Comparison of ENCODE assay signal across 19 mouse cellular contexts in genomic region chr15:102192820-102193386, GRCm38 (mm10). TPM values are rescaled to one million over a fixed set of nuclear protein-coding genes. Genes with fewer than 3 reads are reported as not detected.
DNase-seq lines count a peak whose midpoint lies in the region; ATAC-seq and TF ChIP-seq lines count a peak whose summit lies in the region.
"Had no signal": no experiment of that assay in that cellular context is flagged by ENCODE, and none has a peak within 500 bp of the region (broad histone marks: within the 10 kb centered on the region; RNA-seq: fewer than 3 reads in every experiment).

No protein-coding gene starts in this region.

- TF ChIP-seq POLR2A in heart, adult 2 months (IDR thresholded peaks at IDR 0.05; ENCODE audit: insufficient read depth, low read depth, low read length) = no peak

- no peaks in the 10 kb centered on the region; the same call in 1 of the 2 replicates for H3K4me1 ChIP-seq in heart, adult 2 months (ENCODE audit: control insufficient read depth, insufficient read depth, low read length)
- H3K4me1 ChIP-seq in stomach, embryonic 15.5 days = peaks cover 9% of the 10 kb centered on the region; the same call in 1 of the 2 replicates
- no peaks in the 10 kb centered on the region for H3K4me1 ChIP-seq in stomach, postnatal 0 days (replicated peaks; ENCODE audit: control insufficient read depth, insufficient read depth)
- H3K4me1 ChIP-seq in liver, embryonic 13.5 days (replicated peaks) = peaks cover 46% of the 10 kb centered on the region
- H3K4me1 ChIP-seq in forebrain, embryonic 15.5 days = no peaks in the 10 kb centered on the region

- H3K9ac ChIP-seq in heart, adult 2 months (ENCODE audit: low read depth, low read length) = no peak overlapping the region
- H3K9ac ChIP-seq in stomach, embryonic 15.5 days = no peak overlapping the region
- H3K9ac ChIP-seq in stomach, postnatal 0 days (ENCODE audit: low read length) = no peak overlapping the region
- H3K9ac ChIP-seq in liver, embryonic 13.5 days = no peak overlapping the region
- H3K9ac ChIP-seq in forebrain, embryonic 15.5 days (replicated peaks) = no peak overlapping the region
- H3K9ac ChIP-seq: hindbrain, embryonic 14.5 days; lung, embryonic 14.5 days had no signal

- DNase-seq in heart, adult 2 months = no peak
- no peak for DNase-seq in heart, adult 11 months
- no peak for DNase-seq in stomach, postnatal 0 days (ENCODE audit: low spot score)
- DNase-seq in liver, embryonic 13.5 days = no peak
- DNase-seq in yolk sac, embryonic 10.5 days (ENCODE audit: low spot score) = peak; percentile 68
- DNase-seq in left cerebral cortex, adult 11 months (ENCODE audit: low spot score) = no peak
- DNase-seq: adrenal gland, adult 8-10 months; B cell, adult 2 months; cerebellum, adult 9-11 months; heart, postnatal 14 days; kidney, adult 11 months; kidney, postnatal 25 days; lung, embryonic 14.5 days; spleen, adult 18-20 months had no signal

- no peak for TF ChIP-seq CTCF in heart, adult 2 months (IDR thresholded peaks at IDR 0.05)
- no peak for TF ChIP-seq CTCF in stomach, postnatal 0 days (IDR thresholded peaks at IDR 0.05; ENCODE audit: low read depth)

- no peaks in the 10 kb centered on the region for H3K27me3 ChIP-seq in heart, adult 2 months (ENCODE audit: control insufficient read depth, insufficient read depth, low read length)
- no peaks in the 10 kb centered on the region for H3K27me3 ChIP-seq in stomach, embryonic 15.5 days (replicated peaks)
- H3K27me3 ChIP-seq in stomach, postnatal 0 days (ENCODE audit: control insufficient read depth, insufficient read depth, low read length) = no peaks in the 10 kb centered on the region
- H3K27me3 ChIP-seq in liver, embryonic 13.5 days = no peaks in the 10 kb centered on the region
- H3K27me3 ChIP-seq in forebrain, embryonic 15.5 days = no peaks in the 10 kb centered on the region

- TF ChIP-seq EP300 in heart, adult 2 months (IDR thresholded peaks at IDR 0.05; ENCODE audit: insufficient read depth, low read depth, low read length) = no peak
- TF ChIP-seq EP300 in stomach, postnatal 0 days (optimal IDR thresholded peaks at IDR 0.05) = no peak

- no peak overlapping the region for H3K4me3 ChIP-seq in heart, adult 2 months
- H3K4me3 ChIP-seq in stomach, embryonic 15.5 days (replicated peaks) = no peak overlapping the region
- H3K4me3 ChIP-seq in stomach, postnatal 0 days (ENCODE audit: low read depth, low read length) = no peak overlapping the region
- no peak overlapping the region for H3K4me3 ChIP-seq in liver, embryonic 13.5 days (replicated peaks)
- no peak overlapping the region for H3K4me3 ChIP-seq in forebrain, embryonic 15.5 days

- intact Hi-C loops in heart, adult 2 months (cut with DNase I) = no loop called here

- H3K79me2 ChIP-seq in heart, adult 2 months (replicated peaks; ENCODE audit: control insufficient read depth, insufficient read depth, low read length) = no peaks in the 10 kb centered on the region

- ATAC-seq in stomach, embryonic 15.5 days (ENCODE audit: insufficient read depth, low FRiP score, low read depth) = no peak
- ATAC-seq in stomach, postnatal 0 days (ENCODE audit: low FRiP score, low TSS enrichment) = no peak
- ATAC-seq in liver, embryonic 13.5 days (ENCODE audit: low read depth) = no peak
- no peak for ATAC-seq in forebrain, embryonic 15.5 days (replicated peaks)

- 51% methylated on average over 5 of the region's 5 CpGs for WGBS in heart, adult 2 months
- 39% methylated on average over 5 of the region's 5 CpGs for WGBS in stomach, embryonic 15.5 days
- WGBS in stomach, postnatal 0 days = 44% methylated on average over 5 of the region's 5 CpGs
- 12% methylated on average over 5 of the region's 5 CpGs for WGBS in liver, embryonic 13.5 days (ENCODE audit: insufficient replicate concordance)
- 74% methylated on average over 5 of the region's 5 CpGs for WGBS in forebrain, embryonic 15.5 days

- no peak overlapping the region for H3K4me2 ChIP-seq in stomach, embryonic 15.5 days
- no peak overlapping the region for H3K4me2 ChIP-seq in stomach, postnatal 0 days (replicated peaks; ENCODE audit: low read depth)
- H3K4me2 ChIP-seq in liver, embryonic 13.5 days = no peak overlapping the region
- H3K4me2 ChIP-seq in forebrain, embryonic 15.5 days (replicated peaks) = no peak overlapping the region
- H3K4me2 ChIP-seq: hindbrain, embryonic 14.5 days; lung, embryonic 14.5 days had no signal

- H3K27ac ChIP-seq in heart, adult 2 months = peak overlapping the region; percentile 28; the same call in 1 of the 2 replicates
- H3K27ac ChIP-seq in stomach, embryonic 15.5 days = peak overlapping the region; percentile 19; the same call in 1 of the 2 replicates
- no peak overlapping the region for H3K27ac ChIP-seq in stomach, postnatal 0 days (replicated peaks)
- H3K27ac ChIP-seq in liver, embryonic 13.5 days = peak overlapping the region; percentile 68
- no peak overlapping the region for H3K27ac ChIP-seq in forebrain, embryonic 15.5 days (replicated peaks)
- H3K27ac ChIP-seq: hindbrain, embryonic 14.5 days had no signal

- H3K36me3 ChIP-seq in heart, adult 2 months (ENCODE audit: control insufficient read depth, insufficient read depth, low read length) = no peaks in the 10 kb centered on the region
- no peaks in the 10 kb centered on the region for H3K36me3 ChIP-seq in stomach, embryonic 15.5 days
- H3K36me3 ChIP-seq in stomach, postnatal 0 days (ENCODE audit: control insufficient read depth, insufficient read depth, low read length) = no peaks in the 10 kb centered on the region
- H3K36me3 ChIP-seq in liver, embryonic 13.5 days = no peaks in the 10 kb centered on the region
- no peaks in the 10 kb centered on the region for H3K36me3 ChIP-seq in forebrain, embryonic 15.5 days

- no peaks in the 10 kb centered on the region for H3K9me3 ChIP-seq in stomach, embryonic 15.5 days
- H3K9me3 ChIP-seq in stomach, postnatal 0 days (ENCODE audit: control insufficient read depth, low read length) = no peaks in the 10 kb centered on the region
- no peaks in the 10 kb centered on the region for H3K9me3 ChIP-seq in liver, embryonic 13.5 days (replicated peaks)
- H3K9me3 ChIP-seq in forebrain, embryonic 15.5 days = no peaks in the 10 kb centered on the region

RNA-seq across cellular contexts. Expression of gene Zfp740, which starts 10.1 kb away (rescaled TPM):
- total RNA-seq in heart, adult 2 months (2021) = 10 to 100 TPM; 31.6 to 32.8 TPM
- 16.2 and 29.9 TPM in 2 replicates for polyA plus RNA-seq in heart, adult 2 months (2012; rRNA removed)
- 44.5 and 52.7 TPM in 2 replicates for polyA plus RNA-seq in stomach, embryonic 15.5 days (2015; fragmentation: Nextera tagmentation; extraction: Ambion mirVana)
- polyA plus RNA-seq in stomach, postnatal 0 days (2015; fragmentation: Nextera tagmentation; extraction: Ambion mirVana) = 19.9 and 20.2 TPM in 2 replicates
- 14.8 and 21.8 TPM in 2 replicates for polyA plus RNA-seq in liver, embryonic 13.5 days (2015; fragmentation: Nextera tagmentation; extraction: Ambion mirVana)
- 90.6 and 94.0 TPM in 2 replicates for polyA plus RNA-seq in forebrain, embryonic 15.5 days (2015; fragmentation: Nextera tagmentation; extraction: Ambion mirVana)

RNA-seq across cellular contexts. Expression of gene Csad, which starts 11.6 kb away (rescaled TPM):
- 10 to 100 TPM; 13.1 to 15.6 TPM for total RNA-seq in heart, adult 2 months (2021)
- polyA plus RNA-seq in heart, adult 2 months (2012; rRNA removed) = 33.4 and 42.1 TPM in 2 replicates
- polyA plus RNA-seq in stomach, embryonic 15.5 days (2015; fragmentation: Nextera tagmentation; extraction: Ambion mirVana) = 63.3 and 64.3 TPM in 2 replicates
- polyA plus RNA-seq in stomach, postnatal 0 days (2015; fragmentation: Nextera tagmentation; extraction: Ambion mirVana) = 32.1 and 39.4 TPM in 2 replicates
- 20.8 and 22.0 TPM in 2 replicates for polyA plus RNA-seq in liver, embryonic 13.5 days (2015; fragmentation: Nextera tagmentation; extraction: Ambion mirVana)
- polyA plus RNA-seq in forebrain, embryonic 15.5 days (2015; fragmentation: Nextera tagmentation; extraction: Ambion mirVana) = 44.2 and 45.1 TPM in 2 replicates

RNA-seq across cellular contexts. Expression of gene Itgb7, which starts 38.8 kb away (rescaled TPM):
- 1 to 10 TPM; 1.5 to 2.0 TPM for total RNA-seq in heart, adult 2 months (2021)
- 2.4 and 4.6 TPM in 2 replicates for polyA plus RNA-seq in heart, adult 2 months (2012; rRNA removed)
- polyA plus RNA-seq in stomach, embryonic 15.5 days (2015; fragmentation: Nextera tagmentation; extraction: Ambion mirVana) = 9.6 and 12.7 TPM in 2 replicates
- 1.2 TPM in 2 replicates for polyA plus RNA-seq in stomach, postnatal 0 days (2015; fragmentation: Nextera tagmentation; extraction: Ambion mirVana)
- 5.5 and 6.5 TPM in 2 replicates for polyA plus RNA-seq in liver, embryonic 13.5 days (2015; fragmentation: Nextera tagmentation; extraction: Ambion mirVana)
- 0.33 and 0.99 TPM in 2 replicates for polyA plus RNA-seq in forebrain, embryonic 15.5 days (2015; fragmentation: Nextera tagmentation; extraction: Ambion mirVana)

RNA-seq across cellular contexts. Expression of gene Soat2, which starts 42.6 kb away (rescaled TPM):
- under 1 TPM in 1 of 2 experiments, not detected in 1; 0.09 TPM for total RNA-seq in heart, adult 2 months (2021)
- 0.12 and 0.16 TPM in 2 replicates for polyA plus RNA-seq in heart, adult 2 months (2012; rRNA removed)
- 5.9 and 6.2 TPM in 2 replicates for polyA plus RNA-seq in stomach, embryonic 15.5 days (2015; fragmentation: Nextera tagmentation; extraction: Ambion mirVana)
- polyA plus RNA-seq in stomach, postnatal 0 days (2015; fragmentation: Nextera tagmentation; extraction: Ambion mirVana) = 5.9 and 6.0 TPM in 2 replicates
- polyA plus RNA-seq in liver, embryonic 13.5 days (2015; fragmentation: Nextera tagmentation; extraction: Ambion mirVana) = 31.0 and 31.3 TPM in 2 replicates
- not detected in 2 replicates for polyA plus RNA-seq in forebrain, embryonic 15.5 days (2015; fragmentation: Nextera tagmentation; extraction: Ambion mirVana)
- total RNA-seq: layer of hippocampus, postnatal 14 days had no signal
- polyA plus RNA-seq: hindbrain, embryonic 14.5 days; neural tube, embryonic 14.5 days had no signal

RNA-seq across cellular contexts. Expression of gene Igfbp6, which starts 48.7 kb away (rescaled TPM):
- 10 to 100 TPM; 28.9 to 31.7 TPM for total RNA-seq in heart, adult 2 months (2021)
- polyA plus RNA-seq in heart, adult 2 months (2012; rRNA removed) = 47.6 and 56.1 TPM in 2 replicates
- polyA plus RNA-seq in stomach, embryonic 15.5 days (2015; fragmentation: Nextera tagmentation; extraction: Ambion mirVana) = 13.2 and 18.2 TPM in 2 replicates
- 30.6 and 39.5 TPM in 2 replicates for polyA plus RNA-seq in stomach, postnatal 0 days (2015; fragmentation: Nextera tagmentation; extraction: Ambion mirVana)
- 1.1 and 1.2 TPM in 2 replicates for polyA plus RNA-seq in liver, embryonic 13.5 days (2015; fragmentation: Nextera tagmentation; extraction: Ambion mirVana)
- 1.2 and 1.4 TPM in 2 replicates for polyA plus RNA-seq in forebrain, embryonic 15.5 days (2015; fragmentation: Nextera tagmentation; extraction: Ambion mirVana)

Comparison
In these comparisons a context has a peak if more than half of its experiments do, and no peak if none do; other contexts are left out.
1. H3K27ac ChIP-seq: peak in heart, adult 2 months (single experiment), stomach, embryonic 15.5 days (single experiment) and liver, embryonic 13.5 days (single experiment); none in stomach, postnatal 0 days (single experiment) and forebrain, embryonic 15.5 days (single experiment).